Mouse (Mus musculus): ENCODE data around the gene Emx1. TPM values are rescaled to one million over a fixed set of nuclear protein-coding genes. Genes with fewer than 3 reads are reported as not detected.
A peak's percentile ranks its signal among the peaks of the same experiment; 100 is the strongest.
"Not testable (repeated sequence)": the region's sequence is repeated elsewhere in the genome, so short reads cannot be mapped to it uniquely, and the experiment has no call there.

Emx1 gene
- not detected in 2 replicates for polyA plus RNA-seq (2015; fragmentation: Nextera tagmentation; extraction: Ambion mirVana)

DNA sequence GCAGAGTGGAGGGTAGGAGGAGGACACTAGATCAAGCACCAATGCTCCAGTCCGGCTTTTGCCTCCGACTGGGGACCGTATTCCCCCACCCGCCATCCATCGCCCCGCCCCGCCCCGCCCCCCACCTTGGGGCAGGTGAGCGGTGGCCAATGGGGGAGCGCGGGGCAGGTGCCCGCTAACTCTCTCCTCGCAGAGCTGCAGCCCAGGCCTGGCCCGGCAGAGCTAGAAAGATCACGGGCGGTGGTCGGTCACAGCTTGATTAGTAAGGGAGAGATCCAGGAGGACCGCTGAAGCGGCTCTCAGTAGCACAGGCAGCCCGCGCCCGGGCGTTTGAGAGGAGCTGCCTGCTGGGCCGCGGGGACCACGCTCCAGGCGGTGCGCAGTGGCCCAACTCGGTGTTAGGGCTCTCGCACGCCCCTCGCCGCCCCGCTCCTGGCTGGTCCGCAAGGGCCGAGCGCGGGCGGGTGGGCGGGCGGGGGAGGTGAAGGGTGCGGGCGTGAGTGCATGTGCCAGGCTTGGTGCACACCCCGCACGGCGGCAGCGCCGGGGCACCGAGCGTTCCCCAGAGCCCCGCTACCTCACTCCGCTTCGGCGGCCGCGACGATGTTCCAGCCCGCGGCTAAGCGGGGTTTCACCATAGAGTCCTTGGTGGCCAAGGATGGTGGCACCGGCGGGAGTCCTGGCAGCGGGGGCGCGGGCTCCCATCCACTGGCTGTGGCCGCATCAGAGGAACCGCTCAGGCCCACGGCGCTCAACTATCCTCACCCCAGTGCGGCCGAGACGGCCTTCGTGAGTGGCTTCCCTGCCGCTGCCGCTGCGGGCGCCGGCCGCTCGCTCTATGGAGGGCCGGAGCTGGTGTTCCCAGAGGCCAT, at the start of gene Emx1:
Emx1 (plus strand) TSS at position 99 of the 872 bp plus-strand sequence.
- Histone ChIP-seq H3K9ac (ENCODE audit: low read depth, low read length) (no peak within 1 kb of the TSS), H3K4me1 (ENCODE audit: control insufficient read depth, low read depth, low read length) (no peaks in the 10 kb centered on the region; the same call in 1 of the 2 replicates), H3K27ac (ENCODE audit: low read length) (no peak within 1 kb of the TSS), H3K4me2 (ENCODE audit: low read depth, low read length) (peak within 1 kb of the TSS; percentile 50), H3K36me3 (ENCODE audit: control insufficient read depth, insufficient read depth) (no peaks in the 10 kb centered on the region), H3K9me3 (replicated peaks; ENCODE audit: control insufficient read depth, low read length) (no peaks in the 10 kb centered on the region), H3K4me3 (ENCODE audit: low read depth, low read length) (peak within 1 kb of the TSS; percentile 36), H3K27me3 (ENCODE audit: control insufficient read depth, insufficient read depth, low read depth, low read length) (peaks cover 82% of the 10 kb centered on the region)
- peak; percentile 50; the same call in 1 of the 2 replicates for ATAC-seq (ENCODE audit: low read depth)
- WGBS (ENCODE audit: insufficient replicate concordance): under 1% methylated on average over 73 of the region's 81 CpGs

DNA sequence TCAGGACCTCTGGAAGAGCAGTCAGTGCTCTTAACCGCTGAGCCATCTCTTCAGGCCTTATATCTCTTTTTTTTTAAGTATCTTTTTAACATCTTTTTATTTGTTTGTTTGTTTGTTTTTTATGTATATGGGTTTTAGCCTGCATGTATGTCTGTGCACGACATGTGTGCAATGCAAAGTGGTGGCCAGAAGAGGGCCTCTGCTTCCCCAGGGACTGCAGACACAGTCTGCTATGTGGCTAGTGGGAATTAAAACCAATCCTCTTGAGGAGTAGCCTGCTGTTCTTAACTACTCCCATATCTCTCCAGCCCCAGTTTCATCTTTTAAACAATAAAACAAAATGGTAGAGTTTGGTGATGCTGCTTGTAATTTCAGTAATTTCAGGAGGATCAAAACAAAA, 47.7 kb upstream of the Emx1 start:
- Histone ChIP-seq H3K4me3 (ENCODE audit: low read depth, low read length) (no peak overlapping the region), H3K9me3 (replicated peaks; ENCODE audit: control insufficient read depth, low read length) (no peaks in the 10 kb centered on the region), H3K27ac (ENCODE audit: low read length) (no peak overlapping the region), H3K27me3 (ENCODE audit: control insufficient read depth, insufficient read depth, low read depth, low read length) (no peaks in the 10 kb centered on the region), H3K4me1 (ENCODE audit: control insufficient read depth, low read depth, low read length) (no peaks in the 10 kb centered on the region), H3K9ac (ENCODE audit: low read depth, low read length) (no peak overlapping the region), H3K36me3 (ENCODE audit: control insufficient read depth, insufficient read depth) (no peaks in the 10 kb centered on the region), H3K4me2 (ENCODE audit: low read depth, low read length) (no peak overlapping the region)
- ATAC-seq (ENCODE audit: low read depth): no peak
- WGBS (ENCODE audit: insufficient replicate concordance): 80% methylated on average over 2 of the region's 2 CpGs

DNA sequence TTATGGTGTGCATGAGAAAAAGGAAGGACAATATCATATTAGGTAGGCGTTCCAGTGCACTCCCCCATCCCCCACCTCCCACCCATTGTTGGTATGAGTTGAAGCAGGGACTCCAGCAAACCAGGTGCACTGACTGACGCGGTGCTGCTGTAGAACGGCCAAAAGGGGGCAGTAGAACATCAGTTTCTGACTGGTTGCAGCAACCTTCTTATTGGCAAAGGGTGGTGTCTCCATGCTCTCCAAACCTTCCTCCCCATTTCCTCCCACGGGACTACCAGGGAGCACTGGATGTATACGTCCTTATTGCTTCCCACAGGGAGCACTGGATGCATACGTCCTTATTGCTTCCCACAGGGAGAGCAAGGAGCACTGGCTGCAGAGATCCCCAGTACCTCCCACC, 46.2 kb upstream of the Emx1 start:
- H3K4me2 ChIP-seq (ENCODE audit: low read depth, low read length); H3K4me3 ChIP-seq (ENCODE audit: low read depth, low read length); H3K9ac ChIP-seq (ENCODE audit: low read depth, low read length); ATAC-seq (ENCODE audit: low read depth); H3K4me1 ChIP-seq (ENCODE audit: control insufficient read depth, low read depth, low read length); H3K27ac ChIP-seq (ENCODE audit: low read length); H3K36me3 ChIP-seq (ENCODE audit: control insufficient read depth, insufficient read depth); H3K9me3 ChIP-seq (replicated peaks; ENCODE audit: control insufficient read depth, low read length); H3K27me3 ChIP-seq (ENCODE audit: control insufficient read depth, insufficient read depth, low read depth, low read length): not testable (repeated sequence)
- WGBS (ENCODE audit: insufficient replicate concordance): 6% methylated on average over 6 of the region's 7 CpGs

DNA sequence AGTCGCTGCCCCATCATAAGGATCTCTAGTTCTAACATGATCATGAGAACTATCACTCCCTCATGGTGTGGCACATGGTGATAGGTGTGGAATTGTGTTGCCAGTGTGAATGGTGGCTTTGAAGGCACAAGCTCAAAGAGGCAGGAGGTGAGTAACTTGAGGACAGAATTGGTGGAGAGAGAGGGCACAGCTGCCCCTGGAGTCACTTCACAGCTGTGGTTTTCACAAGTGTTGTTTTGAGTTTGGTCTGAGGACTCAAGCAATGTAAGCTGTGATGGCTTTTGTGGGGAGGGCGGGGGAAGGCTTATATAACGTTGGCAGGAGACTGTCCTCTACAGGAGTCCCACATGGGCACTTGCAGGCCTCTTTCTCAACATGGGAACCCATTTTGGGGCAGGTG, 42.8 kb upstream of the Emx1 start:
- Histone ChIP-seq H3K27me3 (ENCODE audit: control insufficient read depth, insufficient read depth, low read depth, low read length) (no peaks in the 10 kb centered on the region), H3K9ac (ENCODE audit: low read depth, low read length) (no peak overlapping the region), H3K4me3 (ENCODE audit: low read depth, low read length) (no peak overlapping the region), H3K4me2 (ENCODE audit: low read depth, low read length) (no peak overlapping the region), H3K9me3 (replicated peaks; ENCODE audit: control insufficient read depth, low read length) (no peaks in the 10 kb centered on the region), H3K4me1 (ENCODE audit: control insufficient read depth, low read depth, low read length) (no peaks in the 10 kb centered on the region), H3K36me3 (ENCODE audit: control insufficient read depth, insufficient read depth) (no peaks in the 10 kb centered on the region), H3K27ac (ENCODE audit: low read length) (no peak overlapping the region)
- 46% methylated on average over 3 of the region's 3 CpGs for WGBS (ENCODE audit: insufficient replicate concordance)
- no peak for ATAC-seq (ENCODE audit: low read depth)

DNA sequence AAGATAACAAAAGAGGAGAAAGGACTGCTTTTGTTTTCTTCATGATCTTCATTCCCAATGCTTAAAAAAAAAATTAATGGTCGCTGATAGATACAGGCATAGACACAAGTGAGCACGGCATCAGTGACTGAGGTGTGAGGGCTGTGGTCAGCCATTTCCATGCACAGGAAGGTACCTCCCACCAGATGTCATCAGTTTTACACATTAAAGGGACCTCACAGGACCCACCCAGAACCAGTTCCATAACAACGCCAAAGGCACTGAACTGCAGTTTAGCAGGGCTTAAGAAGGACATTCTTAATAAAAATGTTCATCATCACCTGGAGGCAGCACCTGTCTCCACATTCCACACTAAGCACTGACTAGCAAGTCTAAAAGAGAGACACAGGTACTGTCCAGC, 39.6 kb upstream of the Emx1 start:
- no peak overlapping the region for H3K9ac ChIP-seq (ENCODE audit: low read depth, low read length)
- 37% methylated on average over 3 of the region's 3 CpGs for WGBS (ENCODE audit: insufficient replicate concordance)
- no peak overlapping the region for H3K4me3 ChIP-seq (ENCODE audit: low read depth, low read length)
- ATAC-seq (ENCODE audit: low read depth): no peak
- no peaks in the 10 kb centered on the region for H3K27me3 ChIP-seq (ENCODE audit: control insufficient read depth, insufficient read depth, low read depth, low read length)
- H3K4me1 ChIP-seq (ENCODE audit: control insufficient read depth, low read depth, low read length): no peaks in the 10 kb centered on the region
- H3K4me2 ChIP-seq (ENCODE audit: low read depth, low read length): no peak overlapping the region
- no peak overlapping the region for H3K27ac ChIP-seq (ENCODE audit: low read length)
- H3K9me3 ChIP-seq (replicated peaks; ENCODE audit: control insufficient read depth, low read length): no peaks in the 10 kb centered on the region
- no peaks in the 10 kb centered on the region for H3K36me3 ChIP-seq (ENCODE audit: control insufficient read depth, insufficient read depth)

DNA sequence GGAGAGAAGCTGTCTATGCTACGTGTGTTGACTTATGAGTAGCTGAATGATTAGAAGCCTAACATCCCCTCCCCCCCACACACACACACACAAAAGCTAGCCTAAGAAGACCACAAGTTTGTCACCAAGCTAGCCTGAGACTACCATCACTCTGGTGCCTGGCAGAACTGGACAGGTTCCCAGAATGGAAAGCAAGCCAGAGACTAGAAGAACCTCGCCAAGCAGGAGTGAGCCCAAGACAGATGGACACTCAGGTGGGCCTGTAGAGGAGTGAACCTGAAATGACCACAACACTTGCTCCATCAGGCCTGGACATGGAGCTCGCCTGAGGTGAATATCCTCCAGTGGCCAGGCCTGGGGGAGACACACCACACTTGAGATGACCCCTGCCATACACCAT, 36.9 kb upstream of the Emx1 start:
- no peak for ATAC-seq (ENCODE audit: low read depth)
- 39% methylated on average over 3 of the region's 3 CpGs for WGBS (ENCODE audit: insufficient replicate concordance)

DNA sequence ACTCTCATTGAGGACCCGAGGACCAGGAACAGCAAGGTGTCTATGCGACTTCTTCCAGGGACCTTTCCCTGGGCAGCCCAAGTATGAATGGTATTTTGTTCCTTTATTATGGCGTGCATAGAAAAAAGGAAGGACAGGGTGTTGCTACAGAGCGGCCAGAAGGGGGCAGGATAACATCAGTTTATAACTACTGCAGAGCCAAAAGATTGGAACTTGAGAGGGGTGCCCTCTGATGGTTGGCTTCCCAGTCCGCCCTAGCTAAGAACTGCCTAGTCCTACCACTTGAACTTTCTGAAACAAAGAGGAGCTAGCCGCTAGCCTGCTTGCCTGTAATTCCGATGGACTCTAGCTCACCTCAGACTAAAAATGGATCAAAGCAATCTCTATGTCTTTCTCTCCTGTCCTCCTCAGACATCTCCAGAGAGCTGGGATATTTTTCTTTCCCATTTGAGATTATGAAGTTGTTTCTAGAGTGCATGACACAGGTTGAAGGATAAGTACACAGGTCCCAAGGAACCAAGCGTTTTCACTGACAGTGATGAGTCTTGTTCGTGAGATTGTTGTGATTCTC, 33.2 kb upstream of the Emx1 start:
- H3K36me3 ChIP-seq (ENCODE audit: control insufficient read depth, insufficient read depth): no peaks in the 10 kb centered on the region
- peaks cover 7% of the 10 kb centered on the region for H3K27me3 ChIP-seq (ENCODE audit: control insufficient read depth, insufficient read depth, low read depth, low read length)
- H3K9me3 ChIP-seq (replicated peaks; ENCODE audit: control insufficient read depth, low read length): no peaks in the 10 kb centered on the region
- no peaks in the 10 kb centered on the region for H3K4me1 ChIP-seq (ENCODE audit: control insufficient read depth, low read depth, low read length)
- WGBS (ENCODE audit: insufficient replicate concordance): 6% methylated on average over 9 of the region's 9 CpGs
- ATAC-seq (ENCODE audit: low read depth): 0 out of 2 replicates have a peak, but pooled peaks have one; percentile 37
- H3K4me2 ChIP-seq (ENCODE audit: low read depth, low read length): no peak overlapping the region
- H3K4me3 ChIP-seq (ENCODE audit: low read depth, low read length): no peak overlapping the region
- no peak overlapping the region for H3K9ac ChIP-seq (ENCODE audit: low read depth, low read length)
- no peak overlapping the region for H3K27ac ChIP-seq (ENCODE audit: low read length)

More for the DNA sequence above, 36.9 kb upstream of the Emx1 start:
- Histone ChIP-seq H3K9me3 (replicated peaks; ENCODE audit: control insufficient read depth, low read length) (no peaks in the 10 kb centered on the region), H3K27me3 (ENCODE audit: control insufficient read depth, insufficient read depth, low read depth, low read length) (peaks cover 7% of the 10 kb centered on the region), H3K36me3 (ENCODE audit: control insufficient read depth, insufficient read depth) (no peaks in the 10 kb centered on the region), H3K4me3 (ENCODE audit: low read depth, low read length) (no peak overlapping the region), H3K27ac (ENCODE audit: low read length) (no peak overlapping the region), H3K4me2 (ENCODE audit: low read depth, low read length) (no peak overlapping the region), H3K9ac (ENCODE audit: low read depth, low read length) (no peak overlapping the region), H3K4me1 (ENCODE audit: control insufficient read depth, low read depth, low read length) (no peaks in the 10 kb centered on the region)

DNA sequence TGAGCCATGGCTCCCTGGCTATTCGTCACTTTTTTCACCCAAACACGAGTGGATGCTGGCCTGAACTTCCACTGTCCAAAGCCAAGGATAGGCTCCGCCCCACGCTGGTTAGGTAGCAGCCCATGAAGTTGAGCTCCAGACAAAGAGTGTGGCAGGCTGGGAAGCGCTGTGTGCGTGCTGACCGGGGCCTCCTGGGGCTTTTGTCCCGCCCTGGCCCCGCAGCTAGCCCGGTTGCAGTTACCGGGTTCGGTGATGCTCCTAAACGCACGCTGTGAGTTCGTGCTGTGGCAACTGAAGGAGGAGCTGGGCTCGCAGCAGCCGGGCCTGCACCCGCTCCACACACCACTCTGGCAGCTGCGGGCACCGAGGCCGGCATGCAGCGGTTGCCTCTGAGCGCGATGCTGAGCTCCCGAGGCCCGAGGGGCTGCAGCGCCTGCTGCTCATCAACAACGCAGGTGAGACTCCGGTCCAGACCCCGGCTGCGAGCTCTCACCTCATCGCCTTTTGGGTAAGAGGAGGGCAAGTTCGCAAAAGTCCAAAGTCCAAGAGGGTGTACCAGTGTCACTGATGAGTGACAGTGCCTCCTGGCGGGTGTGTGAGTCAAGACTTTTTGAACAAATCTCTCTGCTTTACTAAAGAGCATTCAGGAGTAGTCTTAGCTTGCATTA, 32.2 kb upstream of the Emx1 start:
- 3% methylated on average over 34 of the region's 34 CpGs for WGBS (ENCODE audit: insufficient replicate concordance)
- Histone ChIP-seq H3K4me1 (ENCODE audit: control insufficient read depth, low read depth, low read length) (no peaks in the 10 kb centered on the region), H3K36me3 (ENCODE audit: control insufficient read depth, insufficient read depth) (no peaks in the 10 kb centered on the region), H3K27me3 (ENCODE audit: control insufficient read depth, insufficient read depth, low read depth, low read length) (peaks cover 7% of the 10 kb centered on the region), H3K9me3 (replicated peaks; ENCODE audit: control insufficient read depth, low read length) (no peaks in the 10 kb centered on the region), H3K27ac (ENCODE audit: low read length) (no peak overlapping the region), H3K9ac (ENCODE audit: low read depth, low read length) (no peak overlapping the region), H3K4me3 (ENCODE audit: low read depth, low read length) (peak overlapping the region; percentile 47), H3K4me2 (ENCODE audit: low read depth, low read length) (peak overlapping the region; percentile 59)
- ATAC-seq (ENCODE audit: low read depth): 0 out of 2 replicates have a peak, but pooled peaks have one; percentile 27

DNA sequence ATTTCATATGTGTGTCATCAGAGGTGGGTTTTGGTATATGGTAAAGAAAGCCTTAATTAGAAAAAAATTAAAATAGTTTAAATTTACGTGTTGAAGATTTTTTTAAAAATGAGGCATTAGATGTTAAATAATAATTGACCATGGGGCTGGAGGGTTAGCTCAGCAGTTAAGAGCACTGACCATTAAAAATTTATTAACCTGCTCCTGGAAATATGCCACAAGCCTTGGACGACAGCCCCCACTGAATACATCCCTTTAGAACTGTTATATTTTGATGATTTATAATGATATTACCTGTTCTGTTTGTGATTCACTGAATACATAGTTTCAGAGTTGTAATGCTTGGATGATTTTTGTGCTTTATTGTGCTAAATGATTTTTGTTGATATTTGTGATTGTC, 30.7 kb upstream of the Emx1 start:
- H3K4me2 ChIP-seq (ENCODE audit: low read depth, low read length); H3K27ac ChIP-seq (ENCODE audit: low read length); H3K4me1 ChIP-seq (ENCODE audit: control insufficient read depth, low read depth, low read length); H3K9me3 ChIP-seq (replicated peaks; ENCODE audit: control insufficient read depth, low read length); H3K27me3 ChIP-seq (ENCODE audit: control insufficient read depth, insufficient read depth, low read depth, low read length); ATAC-seq (ENCODE audit: low read depth); H3K9ac ChIP-seq (ENCODE audit: low read depth, low read length); H3K4me3 ChIP-seq (ENCODE audit: low read depth, low read length); H3K36me3 ChIP-seq (ENCODE audit: control insufficient read depth, insufficient read depth): not testable (repeated sequence)
- WGBS (ENCODE audit: insufficient replicate concordance): 59% methylated on average over 2 of the region's 2 CpGs

All from liver, embryonic 16.5 days (tissue).